Mouse (Mus musculus) kidney, postnatal 0 days (tissue): ENCODE data around the gene Tenm4. TPM values are rescaled to one million over a fixed set of nuclear protein-coding genes. Genes with fewer than 3 reads are reported as not detected.
A peak's percentile ranks its signal among the peaks of the same experiment; 100 is the strongest.

ENCODE experiments used
- ATAC-seq: fragments of 200-750 bp; cut with Nextera tagmentation; replicated peaks from 2 replicates; pipeline ENCODE4 v1.8.0; 2017; ENCODE audit warnings: low read depth, moderate number of reproducible peaks, moderate TSS enrichment, moderate library complexity; ENCODE audit not compliant: low FRiP score
- DNase-seq: peaks from one replicate; pipeline ENCODE4 v3.0.0-alpha.2; 2016; ENCODE audit warnings: low spot score
- H3K27ac ChIP-seq: fragments of 300-500 bp; sonication (generic); 2 replicates; pipeline ENCODE4 v1.5.1; 2014; ENCODE audit warnings: mild to moderate bottlenecking
- H3K27me3 ChIP-seq: fragments of 300-500 bp; sonication (generic); 2 replicates; pipeline ENCODE4 v1.6.1; 2014; ENCODE audit warnings: low read length, mixed read lengths; ENCODE audit not compliant: insufficient read depth
- H3K36me3 ChIP-seq: fragments of 300-500 bp; sonication (generic); 2 replicates; pipeline ENCODE4 v1.6.1; 2014; ENCODE audit warnings: low read length, mixed read lengths; ENCODE audit not compliant: insufficient read depth
- H3K4me1 ChIP-seq: fragments of 300-500 bp; sonication (generic); replicated peaks from 2 replicates; pipeline ENCODE4 v1.6.1; 2014; ENCODE audit warnings: antibody characterized with exemption, low read length, mixed read lengths; ENCODE audit not compliant: insufficient read depth
- H3K4me2 ChIP-seq: fragments of 300-500 bp; sonication (generic); 2 replicates; pipeline ENCODE4 v1.6.1; 2014; ENCODE audit warnings: mild to moderate bottlenecking, low read length, moderate library complexity, mixed read lengths
- H3K4me3 ChIP-seq: fragments of 300-500 bp; sonication (generic); replicated peaks from 2 replicates; pipeline ENCODE4 v1.5.1; 2014; ENCODE audit warnings: low read depth, low read length
- H3K9ac ChIP-seq: fragments of 300-500 bp; sonication (generic); 2 replicates; pipeline ENCODE4 v1.6.1; 2014; ENCODE audit warnings: low read depth, low read length
- H3K9me3 ChIP-seq: fragments of 300-500 bp; sonication (generic); replicated peaks from 2 replicates; pipeline ENCODE4 v1.6.1; 2016; ENCODE audit warnings: low read length, inconsistent platforms, mixed read lengths
- CTCF ChIP-seq: IDR thresholded peaks from 2 replicates; pipeline ENCODE4 v1.5.1; 2016; ENCODE audit warnings: antibody characterized with exemption, low read depth, mild to moderate bottlenecking, moderate library complexity
- WGBS: fragments of 180-500 bp; shearing (Covaris S2); extraction: QIAGEN DNeasy Blood & Tissue Kit; methylation state at CpG from one replicate; pipeline ENCODE4 v1.1.7; 2014; 5-methylcytosine and 5-hydroxymethylcytosine counted together
- polyA plus RNA-seq: library from polyadenylated mRNA; unstranded; fragments of >200 nt; fragmentation: Nextera tagmentation; extraction: Ambion mirVana; gene quantifications from 2 replicates; pipeline ENCODE4 v1.2.1, GENCODE M21; 2015

Tenm4 gene
- polyA plus RNA-seq, 1 experiment from 2014 or later: 22.6 TPM

DNA sequence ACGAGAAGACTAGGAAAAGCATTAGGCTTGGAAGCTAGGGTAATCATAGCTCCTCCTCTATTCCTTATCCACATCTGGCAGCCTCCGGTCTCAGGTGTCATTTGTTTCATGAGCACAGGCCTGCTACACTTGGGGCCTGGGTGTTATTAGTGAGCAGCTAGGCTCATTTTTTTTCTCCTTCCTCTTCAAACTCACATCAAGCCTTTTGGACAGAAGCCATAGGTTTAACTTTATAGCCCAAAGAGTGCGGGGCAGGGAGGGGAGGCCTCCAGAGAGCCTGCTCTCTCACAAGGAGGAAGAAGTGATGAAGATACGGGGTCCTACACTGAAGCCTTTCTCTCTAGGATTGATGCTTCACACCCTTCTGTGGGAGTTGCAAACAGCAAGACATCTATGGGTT is 538.8 kb downstream of the Tenm4 start:
- Histone ChIP-seq H3K9me3 (no peaks in the 10 kb centered on the region), H3K9ac (no peak overlapping the region), H3K27ac (no peak overlapping the region), H3K27me3 (no peaks in the 10 kb centered on the region), H3K4me3 (no peak overlapping the region), H3K36me3 (no peaks in the 10 kb centered on the region), H3K4me1 (no peaks in the 10 kb centered on the region), H3K4me2 (no peak overlapping the region)
- DNase-seq: no peak
- TF ChIP-seq CTCF: no peak
- 71% methylated on average over 4 of the region's 4 CpGs for WGBS
- no peak for ATAC-seq

DNA sequence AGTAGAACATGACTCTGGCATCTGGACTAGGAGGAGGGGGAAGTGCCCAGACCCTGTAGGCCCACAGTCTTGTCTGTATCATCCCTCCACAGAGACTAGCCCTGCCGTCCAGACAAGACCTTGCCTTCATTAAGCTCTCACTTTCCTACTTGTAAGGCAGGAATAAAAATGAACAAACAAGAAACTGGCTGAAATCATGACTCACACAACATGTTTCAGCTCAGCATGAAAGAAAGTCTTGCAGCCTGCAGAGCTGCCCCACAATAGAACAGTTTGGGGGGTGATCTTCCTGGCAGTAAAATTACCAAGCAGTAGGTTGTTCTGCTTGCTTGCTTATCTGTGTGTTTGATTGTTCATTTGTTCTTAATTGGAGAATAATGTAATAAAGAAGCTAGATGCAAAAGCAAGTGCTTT is 539.6 kb downstream of the Tenm4 start:
- TF ChIP-seq CTCF: no peak
- Histone ChIP-seq H3K4me3 (no peak overlapping the region), H3K4me2 (no peak overlapping the region), H3K27me3 (no peaks in the 10 kb centered on the region), H3K36me3 (no peaks in the 10 kb centered on the region), H3K4me1 (no peaks in the 10 kb centered on the region), H3K9me3 (no peaks in the 10 kb centered on the region), H3K27ac (no peak overlapping the region), H3K9ac (no peak overlapping the region)
- 64% methylated on average over 1 of the region's 1 CpGs for WGBS
- DNase-seq (no peak), ATAC-seq (no peak)

DNA sequence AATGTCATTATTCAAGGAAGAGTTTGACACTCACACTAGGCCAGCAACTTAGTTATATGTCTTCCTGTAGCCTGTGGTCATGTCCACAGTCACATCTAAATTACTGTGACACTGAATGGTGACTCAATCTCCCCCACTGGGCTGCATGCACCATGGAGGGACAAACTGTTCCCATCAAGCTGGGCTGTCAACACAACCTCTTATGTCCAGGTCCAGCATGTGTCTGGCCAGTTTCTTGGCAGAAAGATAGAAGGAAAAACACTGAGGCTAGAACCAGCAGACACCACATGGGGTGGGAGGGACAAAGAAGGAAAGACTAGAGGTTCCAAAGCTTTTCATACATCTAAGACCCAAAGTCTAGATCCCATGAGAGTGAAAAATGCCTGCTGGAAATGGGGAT is 541.8 kb downstream of the Tenm4 start:
- H3K27me3 ChIP-seq: no peaks in the 10 kb centered on the region
- TF ChIP-seq CTCF: no peak
- no peak overlapping the region for H3K27ac ChIP-seq
- no peaks in the 10 kb centered on the region for H3K4me1 ChIP-seq
- DNase-seq: peak; percentile 6
- no peak overlapping the region for H3K4me2 ChIP-seq
- H3K9me3 ChIP-seq: no peaks in the 10 kb centered on the region
- no peak overlapping the region for H3K4me3 ChIP-seq
- ATAC-seq: no peak
- H3K36me3 ChIP-seq: no peaks in the 10 kb centered on the region
- H3K9ac ChIP-seq: no peak overlapping the region

DNA sequence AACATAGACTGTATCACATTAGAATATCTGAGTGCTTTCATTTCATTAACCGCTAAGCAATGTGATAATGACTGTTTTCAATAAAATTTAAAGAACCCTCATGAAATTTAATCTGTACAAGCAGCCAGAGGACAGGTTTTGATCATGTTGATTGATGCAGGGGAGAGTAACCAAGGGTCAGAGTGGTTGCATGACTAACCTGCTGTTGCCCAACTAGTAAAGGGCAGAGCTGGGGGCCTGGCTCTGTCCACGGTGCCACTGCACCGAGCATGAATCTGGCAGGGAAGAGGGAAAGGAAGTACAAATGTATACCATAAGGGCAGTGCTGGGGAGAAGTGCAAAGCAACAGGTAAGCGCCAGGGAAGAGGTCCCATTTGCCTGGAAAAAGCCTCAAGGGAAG is 545.9 kb downstream of the Tenm4 start:
- DNase-seq: no peak
- Histone ChIP-seq H3K4me3 (no peak overlapping the region), H3K36me3 (no peaks in the 10 kb centered on the region), H3K9ac (no peak overlapping the region), H3K4me2 (no peak overlapping the region), H3K9me3 (no peaks in the 10 kb centered on the region), H3K4me1 (no peaks in the 10 kb centered on the region), H3K27me3 (no peaks in the 10 kb centered on the region), H3K27ac (no peak overlapping the region)
- no peak for TF ChIP-seq CTCF
- ATAC-seq: no peak
- 75% methylated on average over 4 of the region's 4 CpGs for WGBS

DNA sequence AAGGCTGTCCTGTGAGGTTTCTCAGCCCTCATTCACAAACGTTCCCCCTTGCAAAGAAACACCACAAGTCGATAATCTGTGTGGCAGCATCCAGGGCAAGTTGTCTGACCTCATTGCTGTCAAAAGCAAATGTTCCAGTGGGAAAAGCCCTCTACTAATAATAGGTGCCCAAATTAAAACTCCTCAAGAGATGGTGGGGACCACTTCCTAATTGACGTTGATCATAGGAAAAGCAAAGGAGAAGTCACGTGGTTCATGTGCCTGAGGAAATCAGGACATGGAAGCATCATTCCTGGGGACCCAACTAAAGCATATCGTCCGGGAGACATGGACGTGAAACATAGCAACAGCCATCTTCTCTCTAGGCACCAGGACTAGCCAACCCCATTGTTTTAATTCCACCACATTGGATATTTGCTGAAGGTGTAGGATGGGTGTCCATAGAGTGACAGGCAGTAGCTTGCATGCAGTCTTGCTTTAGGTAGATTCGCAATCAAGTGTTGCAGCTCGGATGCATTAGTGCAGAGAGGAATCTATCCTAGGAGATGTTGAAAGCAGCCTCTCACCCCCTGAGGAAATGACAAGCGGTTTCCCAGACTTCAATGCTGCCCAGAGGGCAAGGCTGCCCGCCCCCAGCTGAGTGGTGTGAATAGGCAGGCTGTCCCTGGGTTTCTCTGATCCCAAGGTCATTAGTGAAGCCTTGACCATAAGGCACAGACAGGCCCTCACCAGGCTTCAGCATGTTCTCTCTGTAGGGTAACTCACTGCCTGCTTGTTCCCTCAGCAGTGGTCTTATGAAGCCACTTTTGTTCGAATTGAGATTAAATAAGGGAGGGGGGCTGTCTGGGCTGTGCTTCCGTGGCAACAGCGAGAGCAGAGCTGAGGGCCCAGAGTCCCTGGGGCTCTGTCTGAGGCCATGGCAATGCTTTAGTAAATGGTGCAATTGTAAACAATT is 547.4 kb downstream of the Tenm4 start:
- Histone ChIP-seq H3K9ac (no peak overlapping the region), H3K36me3 (no peaks in the 10 kb centered on the region), H3K27ac (no peak overlapping the region), H3K9me3 (no peaks in the 10 kb centered on the region), H3K4me2 (no peak overlapping the region), H3K27me3 (no peaks in the 10 kb centered on the region), H3K4me1 (no peaks in the 10 kb centered on the region), H3K4me3 (no peak overlapping the region)
- no peak for TF ChIP-seq CTCF
- no peak for ATAC-seq
- DNase-seq: no peak
- WGBS: 67% methylated on average over 14 of the region's 14 CpGs

DNA sequence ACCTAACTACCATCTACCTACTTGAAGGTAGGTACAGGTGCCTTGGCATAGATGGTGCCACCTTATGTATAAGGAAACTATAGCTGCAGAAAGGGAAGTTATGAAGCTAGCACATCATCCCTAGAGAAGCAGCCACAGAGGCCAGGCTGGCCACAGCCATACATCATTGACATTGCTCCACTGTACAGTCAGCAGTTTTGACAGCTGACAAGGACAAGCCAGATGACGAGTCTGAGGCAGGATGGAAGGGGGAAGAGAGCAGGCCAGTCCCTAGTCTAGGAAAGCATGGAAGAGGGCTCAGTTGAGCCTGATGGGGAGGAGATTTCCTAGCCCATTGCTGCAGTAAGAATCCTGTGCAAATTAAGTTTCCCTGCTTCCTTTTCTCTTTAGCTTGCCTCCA is 548.9 kb downstream of the Tenm4 start:
- H3K9ac ChIP-seq: no peak overlapping the region
- no peaks in the 10 kb centered on the region for H3K27me3 ChIP-seq
- no peak overlapping the region for H3K4me3 ChIP-seq
- ATAC-seq (no peak), DNase-seq (no peak)
- H3K4me2 ChIP-seq: no peak overlapping the region
- 43% methylated on average over 1 of the region's 1 CpGs for WGBS
- no peak overlapping the region for H3K27ac ChIP-seq
- no peaks in the 10 kb centered on the region for H3K4me1 ChIP-seq
- H3K36me3 ChIP-seq: no peaks in the 10 kb centered on the region
- no peaks in the 10 kb centered on the region for H3K9me3 ChIP-seq
- TF ChIP-seq CTCF: no peak

DNA sequence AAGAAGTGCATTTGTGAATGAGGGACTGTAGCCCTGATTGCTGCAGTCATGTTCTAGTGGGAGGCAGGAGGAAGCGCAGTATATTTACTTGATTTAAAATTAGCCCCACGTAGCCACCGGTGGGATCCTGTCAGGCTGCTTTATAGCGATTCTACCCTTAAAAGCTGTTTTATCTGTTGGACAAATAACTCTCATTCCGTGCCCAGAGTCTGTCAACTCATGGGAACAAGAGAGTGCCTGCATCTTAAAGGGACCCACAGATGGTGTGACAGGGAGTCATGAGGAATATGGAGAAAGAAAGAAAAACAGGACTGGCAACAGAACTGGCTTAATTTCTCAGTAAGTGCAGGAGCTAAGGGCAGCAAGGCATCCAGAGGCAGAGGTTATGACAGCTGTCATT is 549.4 kb downstream of the Tenm4 start:
- Histone ChIP-seq H3K4me2 (no peak overlapping the region), H3K4me3 (no peak overlapping the region), H3K27ac (no peak overlapping the region), H3K9me3 (no peaks in the 10 kb centered on the region), H3K27me3 (no peaks in the 10 kb centered on the region), H3K36me3 (no peaks in the 10 kb centered on the region), H3K4me1 (no peaks in the 10 kb centered on the region), H3K9ac (no peak overlapping the region)
- no peak for TF ChIP-seq CTCF
- WGBS: 45% methylated on average over 5 of the region's 5 CpGs
- DNase-seq (no peak), ATAC-seq (no peak)
